Mouse (Mus musculus): ENCODE data around the gene Rpl21. TPM values are rescaled to one million over a fixed set of nuclear protein-coding genes. Genes with fewer than 3 reads are reported as not detected.

The Rpl21 gene
- polyA plus RNA-seq, 1 experiment from 2014 or later, result 302 TPM

- H3K27ac ChIP-seq, result no peak overlapping the region
- 81% methylated on average over 8 of the region's 8 CpGs for WGBS
Observed at GRCm38 (mm10) chr5:146806004-146806430, 26.7 kb upstream of the Rpl21 start.

GRCm38 (mm10) chr5:146809951-146810350, 22.7 kb upstream of the Rpl21 start:
- H3K27me3 ChIP-seq (replicated peaks), result no peaks in the 10 kb centered on the region
- H3K4me2 ChIP-seq, result no peak overlapping the region
- no peaks in the 10 kb centered on the region for H3K4me1 ChIP-seq
- H3K4me3 ChIP-seq, result no peak overlapping the region
- WGBS, result 82% methylated on average over 5 of the region's 5 CpGs
- no peaks in the 10 kb centered on the region for H3K9me3 ChIP-seq
- no peaks in the 10 kb centered on the region for H3K36me3 ChIP-seq (replicated peaks)
- no peak overlapping the region for H3K9ac ChIP-seq
- no peak overlapping the region for H3K27ac ChIP-seq
- no peak for ATAC-seq (replicated peaks)

More at GRCm38 (mm10) chr5:146806004-146806430, 26.7 kb upstream of the Rpl21 start:
- H3K9me3 ChIP-seq, result no peaks in the 10 kb centered on the region
- H3K9ac ChIP-seq, result no peak overlapping the region
- no peak for ATAC-seq (replicated peaks)
- H3K36me3 ChIP-seq (replicated peaks), result no peaks in the 10 kb centered on the region
- H3K4me3 ChIP-seq, result no peak overlapping the region
- H3K4me1 ChIP-seq, result no peaks in the 10 kb centered on the region
- H3K27me3 ChIP-seq (replicated peaks), result no peaks in the 10 kb centered on the region
- H3K4me2 ChIP-seq, result no peak overlapping the region

GRCm38 (mm10) chr5:146812866-146813265, 19.8 kb upstream of the Rpl21 start:
- no peak overlapping the region for H3K4me2 ChIP-seq
- H3K9me3 ChIP-seq, result no peaks in the 10 kb centered on the region
- no peaks in the 10 kb centered on the region for H3K4me1 ChIP-seq
- H3K27ac ChIP-seq, result no peak overlapping the region
- WGBS, result 84% methylated on average over 5 of the region's 5 CpGs
- no peak for ATAC-seq (replicated peaks)
- no peak overlapping the region for H3K9ac ChIP-seq
- no peaks in the 10 kb centered on the region for H3K27me3 ChIP-seq (replicated peaks)
- H3K36me3 ChIP-seq (replicated peaks), result no peaks in the 10 kb centered on the region
- H3K4me3 ChIP-seq, result no peak overlapping the region

- no peak overlapping the region for H3K4me3 ChIP-seq
Observed at GRCm38 (mm10) chr5:146813421-146813820, 19.3 kb upstream of the Rpl21 start.

GRCm38 (mm10) chr5:146815394-146815793, 17.3 kb upstream of the Rpl21 start:
- no peaks in the 10 kb centered on the region for H3K9me3 ChIP-seq
- H3K27me3 ChIP-seq (replicated peaks), result no peaks in the 10 kb centered on the region
- H3K4me2 ChIP-seq, result no peak overlapping the region
- ATAC-seq (replicated peaks), result no peak
- no peak overlapping the region for H3K9ac ChIP-seq
- H3K27ac ChIP-seq, result no peak overlapping the region
- no peaks in the 10 kb centered on the region for H3K36me3 ChIP-seq (replicated peaks)
- no peaks in the 10 kb centered on the region for H3K4me1 ChIP-seq
- H3K4me3 ChIP-seq, result no peak overlapping the region
- WGBS, result 89% methylated on average over 4 of the region's 4 CpGs

More at GRCm38 (mm10) chr5:146813421-146813820, 19.3 kb upstream of the Rpl21 start:
- Histone ChIP-seq H3K9ac (no peak overlapping the region), H3K36me3 (replicated peaks) (no peaks in the 10 kb centered on the region), H3K27me3 (replicated peaks) (no peaks in the 10 kb centered on the region), H3K4me1 (no peaks in the 10 kb centered on the region), H3K4me2 (no peak overlapping the region), H3K27ac (no peak overlapping the region), H3K9me3 (no peaks in the 10 kb centered on the region)
- 86% methylated on average over 4 of the region's 4 CpGs for WGBS
- ATAC-seq (replicated peaks), result no peak

GRCm38 (mm10) chr5:146817583-146817982, 15.1 kb upstream of the Rpl21 start:
- no peak overlapping the region for H3K4me3 ChIP-seq
- no peaks in the 10 kb centered on the region for H3K36me3 ChIP-seq (replicated peaks)
- no peak overlapping the region for H3K27ac ChIP-seq
- no peak overlapping the region for H3K9ac ChIP-seq
- ATAC-seq (replicated peaks), result no peak
- 85% methylated on average over 8 of the region's 8 CpGs for WGBS
- H3K4me1 ChIP-seq, result no peaks in the 10 kb centered on the region
- no peaks in the 10 kb centered on the region for H3K27me3 ChIP-seq (replicated peaks)
- no peak overlapping the region for H3K4me2 ChIP-seq
- no peaks in the 10 kb centered on the region for H3K9me3 ChIP-seq

- Histone ChIP-seq H3K4me1 (no peaks in the 10 kb centered on the region), H3K4me2 (no peak overlapping the region), H3K27me3 (replicated peaks) (no peaks in the 10 kb centered on the region), H3K36me3 (replicated peaks) (no peaks in the 10 kb centered on the region), H3K4me3 (no peak overlapping the region), H3K9ac (no peak overlapping the region), H3K27ac (no peak overlapping the region), H3K9me3 (no peaks in the 10 kb centered on the region)
- ATAC-seq (replicated peaks), result no peak
- WGBS, result 72% methylated on average over 8 of the region's 8 CpGs
Observed at GRCm38 (mm10) chr5:146818906-146819623, 13.6 kb upstream of the Rpl21 start.

- WGBS, result 87% methylated on average over 5 of the region's 5 CpGs
- no peak overlapping the region for H3K27ac ChIP-seq
- no peak overlapping the region for H3K9ac ChIP-seq
- H3K4me1 ChIP-seq, result no peaks in the 10 kb centered on the region
- H3K9me3 ChIP-seq, result no peaks in the 10 kb centered on the region
- no peaks in the 10 kb centered on the region for H3K36me3 ChIP-seq (replicated peaks)
- no peaks in the 10 kb centered on the region for H3K27me3 ChIP-seq (replicated peaks)
- no peak for ATAC-seq (replicated peaks)
- no peak overlapping the region for H3K4me3 ChIP-seq
- no peak overlapping the region for H3K4me2 ChIP-seq
Observed at GRCm38 (mm10) chr5:146823005-146823404, 9.7 kb upstream of the Rpl21 start.

GRCm38 (mm10) chr5:146829528-146829927, 3.2 kb upstream of the Rpl21 start:
- Histone ChIP-seq H3K9ac (no peak overlapping the region), H3K27me3 (replicated peaks) (no peaks in the 10 kb centered on the region), H3K9me3 (no peaks in the 10 kb centered on the region), H3K4me2 (no peak overlapping the region), H3K4me1 (peaks cover 16% of the 10 kb centered on the region), H3K4me3 (no peak overlapping the region), H3K27ac (no peak overlapping the region), H3K36me3 (replicated peaks) (no peaks in the 10 kb centered on the region; the same call in 1 of the 2 replicates)
- ATAC-seq (replicated peaks), result no peak
- WGBS, result 55% methylated on average over 8 of the region's 8 CpGs

GRCm38 (mm10) chr5:146832435-146832768, 288 bp upstream of the Rpl21 start:
- Histone ChIP-seq H3K4me1 (peaks cover 18% of the 10 kb centered on the region), H3K9ac (peak overlapping the region; percentile 39), H3K27ac (peak overlapping the region; percentile 91), H3K9me3 (no peaks in the 10 kb centered on the region), H3K36me3 (replicated peaks) (peaks cover 20% of the 10 kb centered on the region; the same call in 1 of the 2 replicates), H3K4me3 (peak overlapping the region; percentile 62), H3K27me3 (replicated peaks) (no peaks in the 10 kb centered on the region), H3K4me2 (peak overlapping the region; percentile 65)
- ATAC-seq (replicated peaks), result no peak
- 44% methylated on average over 7 of the region's 7 CpGs for WGBS

- 25% methylated on average over 8 of the region's 8 CpGs for WGBS
- H3K4me1 ChIP-seq, result peaks cover 18% of the 10 kb centered on the region
- H3K4me3 ChIP-seq, result peak overlapping the region; percentile 62
- no peak for ATAC-seq (replicated peaks)
- H3K4me2 ChIP-seq, result peak overlapping the region; percentile 65
- H3K36me3 ChIP-seq (replicated peaks), result peaks cover 23% of the 10 kb centered on the region; the same call in 1 of the 2 replicates
- peak overlapping the region; percentile 91 for H3K27ac ChIP-seq
- H3K9me3 ChIP-seq, result no peaks in the 10 kb centered on the region
- peak overlapping the region; percentile 88 for H3K9ac ChIP-seq
- no peaks in the 10 kb centered on the region for H3K27me3 ChIP-seq (replicated peaks)
Observed at GRCm38 (mm10) chr5:146833673-146834201, 1.0 kb downstream of the Rpl21 start.

- Histone ChIP-seq H3K4me3 (no peak overlapping the region), H3K27me3 (replicated peaks) (no peaks in the 10 kb centered on the region), H3K4me2 (no peak overlapping the region), H3K27ac (no peak overlapping the region), H3K36me3 (replicated peaks) (peaks cover 23% of the 10 kb centered on the region; the same call in 1 of the 2 replicates), H3K9ac (no peak overlapping the region), H3K4me1 (peaks cover 18% of the 10 kb centered on the region), H3K9me3 (no peaks in the 10 kb centered on the region)
- 89% methylated on average over 8 of the region's 8 CpGs for WGBS
- ATAC-seq (replicated peaks), result no peak
Observed at GRCm38 (mm10) chr5:146834959-146835358, 2.3 kb downstream of the Rpl21 start.

Data from midbrain, embryonic 15.5 days (tissue).